Mouse (Mus musculus) olfactory bulb, adult 2 months (tissue): Measurements from ENCODE around the gene Hjurp.

Experiments
- CTCF ChIP-seq: fragments of 200-500 bp; IDR thresholded peaks from 2 replicates; pipeline ENCODE4 v1.5.1; 2012; ENCODE audit warnings: low read depth, mild to moderate bottlenecking, low read length, moderate library complexity; ENCODE audit not compliant: insufficient read depth
- POLR2A ChIP-seq: fragments of 200-500 bp; IDR thresholded peaks from 2 replicates; pipeline ENCODE4 v1.6.1; 2012; ENCODE audit warnings: mild to moderate bottlenecking, low read depth, low read length, moderate library complexity; ENCODE audit not compliant: insufficient read depth

DNA sequence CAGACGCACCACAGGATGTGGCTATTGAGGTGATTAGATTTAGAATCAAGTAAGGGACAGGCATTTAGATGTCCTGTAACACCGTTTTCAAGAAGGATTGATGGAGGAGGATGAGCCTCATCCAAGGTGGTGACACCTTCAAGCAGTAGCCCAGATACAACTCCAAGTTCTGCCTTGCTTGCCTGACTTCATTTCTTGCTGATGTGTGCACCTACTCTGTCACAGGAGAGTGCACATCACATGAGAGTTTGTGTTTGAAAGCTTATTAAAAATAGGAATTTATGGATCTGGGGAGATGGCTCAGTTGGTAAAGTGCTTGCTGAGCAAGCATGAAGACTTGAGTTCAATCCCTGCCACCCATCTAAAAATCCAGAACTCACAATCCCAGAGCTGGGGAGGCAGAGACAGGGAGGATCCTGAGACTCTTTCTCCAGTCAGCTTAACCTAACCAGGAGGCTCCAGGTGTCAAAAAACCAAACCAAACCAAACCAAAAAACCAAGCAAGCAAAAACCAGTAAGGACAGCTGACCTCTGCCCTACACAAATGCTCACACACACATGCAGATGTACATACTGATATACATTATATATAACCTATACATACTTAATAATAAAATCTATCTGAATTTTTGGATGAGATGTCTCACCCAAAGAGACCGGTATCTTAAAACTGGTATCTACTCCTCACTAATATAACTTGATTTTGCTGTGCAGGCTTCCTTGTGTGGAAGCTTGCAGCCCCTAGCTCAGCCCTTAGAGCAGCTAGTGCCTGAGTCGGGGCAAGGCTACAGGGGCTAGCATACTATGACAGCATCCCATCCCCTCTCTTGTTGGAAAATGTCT, 21.5 kb upstream of the Hjurp start:
- no peak for TF ChIP-seq CTCF
- TF ChIP-seq POLR2A: no peak
